Mouse (Mus musculus) bone marrow, adult 2 months (tissue): Measurements from ENCODE around the gene Gadl1.

ENCODE experiments used
- CTCF ChIP-seq: fragments of 200-500 bp; IDR thresholded peaks from 2 replicates; pipeline ENCODE4 v1.5.1; 2011; ENCODE audit warnings: low read length, control low read depth; ENCODE audit not compliant: control insufficient read depth, insufficient read depth
- POLR2A ChIP-seq: fragments of 200-500 bp; IDR thresholded peaks from 2 replicates; pipeline ENCODE4 v1.6.1; 2011; ENCODE audit warnings: low read depth, mild to moderate bottlenecking, control low read depth, low read length, borderline replicate concordance; ENCODE audit not compliant: control insufficient read depth

DNA sequence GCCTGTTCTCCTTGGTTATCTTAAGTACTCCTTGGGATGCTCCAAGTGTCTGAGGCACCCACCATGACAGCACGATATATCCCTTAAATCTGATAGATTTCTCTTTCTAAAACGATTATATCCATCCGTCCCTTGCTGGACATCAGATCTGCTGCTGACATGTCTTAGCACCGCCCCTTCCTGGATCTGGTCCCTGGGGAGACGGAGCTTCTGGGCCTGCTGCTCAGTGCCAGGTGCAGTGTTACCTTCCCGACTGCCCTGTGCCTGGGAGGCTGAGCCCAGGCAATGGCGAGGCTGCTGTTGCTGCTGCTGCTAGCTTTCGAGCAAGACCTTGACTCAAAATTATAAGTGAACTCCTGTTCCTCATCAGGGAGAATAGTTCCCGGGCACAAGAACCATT lies 190.8 kb downstream of the Gadl1 start:
- TF ChIP-seq CTCF (no peak), POLR2A (no peak)
